8 mouse cellular contexts compared by ENCODE assay signal in the genomic region with DNA sequence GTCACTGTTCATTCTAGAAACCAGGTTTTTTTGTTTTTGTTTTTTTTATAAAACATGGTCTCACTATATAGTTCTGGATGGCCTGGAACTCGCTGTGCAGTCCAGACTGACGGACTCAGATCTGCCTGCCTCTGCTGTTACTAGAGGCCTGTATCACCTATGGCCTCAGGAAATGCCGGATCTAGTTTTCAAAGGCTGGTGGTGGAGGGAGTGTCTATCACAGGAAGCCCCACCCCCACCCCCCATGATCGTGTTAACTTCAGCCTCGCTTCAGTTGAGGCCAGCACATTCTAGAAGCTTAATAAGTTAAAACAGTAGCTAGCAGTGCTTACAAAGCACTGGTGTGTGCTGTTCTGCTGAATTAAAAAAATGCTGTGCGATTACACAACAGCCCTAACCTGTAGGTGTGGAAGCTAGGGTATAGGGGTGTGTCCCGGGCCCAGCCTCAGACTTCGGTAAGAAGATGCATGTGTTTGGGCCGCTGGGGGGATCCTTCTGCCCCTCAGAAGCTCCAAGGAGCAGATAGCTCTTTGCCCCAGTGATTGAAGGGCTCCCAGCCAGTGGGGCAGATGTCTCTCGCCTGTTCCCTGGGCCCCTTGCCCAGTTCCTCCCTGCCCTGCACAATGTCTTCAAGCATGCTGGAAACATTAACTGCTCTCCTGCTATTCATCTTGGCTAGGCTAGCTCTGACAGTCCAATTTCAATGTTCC.
A peak's percentile ranks its signal among the peaks of the same experiment; 100 is the strongest.
DNase-seq lines count a peak whose midpoint lies in the region; ATAC-seq lines count a peak whose summit lies in the region.

No protein-coding gene starts in this region.

- H3K4me2 ChIP-seq in lung, embryonic 16.5 days (ENCODE audit: low read depth, low read length) = no peak overlapping the region

- no peak overlapping the region for H3K9ac ChIP-seq in lung, embryonic 16.5 days (ENCODE audit: low read length)

- 0 out of 2 replicates have a peak overlapping the region, but pooled peaks have one; percentile 8 for H3K27ac ChIP-seq in lung, embryonic 16.5 days (ENCODE audit: low read length)

- no peak overlapping the region for H3K4me3 ChIP-seq in lung, embryonic 16.5 days (ENCODE audit: low read length)

- no peaks in the 10 kb centered on the region for H3K9me3 ChIP-seq in lung, embryonic 16.5 days (ENCODE audit: control insufficient read depth, low read length)

- DNase-seq in thymus, postnatal 14 days = peak; percentile 20
- DNase-seq in thymus, adult 18-20 months = no peak
- peak; percentile 97 to 98 for DNase-seq in cerebellum, postnatal 10 days
- peak; percentile 77 for DNase-seq in gastrocnemius, postnatal 25 days
- DNase-seq in right cerebral cortex, postnatal 4 days = peak; percentile 62
- no peak for DNase-seq in thymus, postnatal 10 days (ENCODE audit: low spot score in 2 of 2)

- H3K27me3 ChIP-seq in lung, embryonic 16.5 days (ENCODE audit: control insufficient read depth, insufficient read depth, low read depth, low read length) = no peaks in the 10 kb centered on the region

- ATAC-seq in inflammation-experienced regulatory T-cells, adult 6 months = peak; percentile 38
- peak; percentile 75 for ATAC-seq in lung, embryonic 16.5 days (ENCODE audit: low read depth)

- 40% methylated on average over 10 of the region's 10 CpGs for WGBS in lung, embryonic 16.5 days

- no peaks in the 10 kb centered on the region for H3K36me3 ChIP-seq in lung, embryonic 16.5 days (ENCODE audit: control insufficient read depth, insufficient read depth, low read length)

- peaks cover 8% of the 10 kb centered on the region; the same call in 1 of the 2 replicates for H3K4me1 ChIP-seq in lung, embryonic 16.5 days (replicated peaks; ENCODE audit: control insufficient read depth, insufficient read depth, low read length)

Comparison
In these comparisons a context has a peak if more than half of its experiments do, and no peak if none do; other contexts are left out.
1. DNase-seq: peak in thymus, postnatal 14 days (single experiment), cerebellum, postnatal 10 days (2 of 2), gastrocnemius, postnatal 25 days (single experiment) and right cerebral cortex, postnatal 4 days (single experiment); none in thymus, adult 18-20 months (0 of 2) and thymus, postnatal 10 days (0 of 2).